Mouse (Mus musculus): Measurements from ENCODE around the gene Txnip.

DNA sequence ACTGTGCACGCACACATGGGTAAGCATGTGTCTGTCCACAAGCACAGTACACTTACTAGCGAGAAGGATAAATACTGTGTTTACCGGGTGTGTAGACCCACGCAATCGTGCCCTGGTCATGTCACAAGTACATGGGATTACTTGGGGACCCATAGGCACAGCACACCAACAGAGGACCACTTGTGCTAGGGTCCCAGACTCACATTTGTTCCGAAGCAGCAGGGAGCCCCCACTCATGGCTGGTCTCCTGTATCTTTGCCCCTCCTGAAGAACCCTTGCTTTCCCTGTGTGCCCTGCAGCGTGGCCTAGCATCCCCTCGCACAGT is 41.3 kb downstream of the Txnip start:
- TF ChIP-seq POLR2A (IDR thresholded peaks at IDR 0.05; ENCODE audit: borderline replicate concordance, extremely low read depth, insufficient read depth, insufficient read length, poor library complexity, severe bottlenecking) (no peak), CTCF (IDR thresholded peaks at IDR 0.05; ENCODE audit: borderline replicate concordance, extremely low read depth, insufficient read depth, insufficient read length) (no peak)
